Mouse (Mus musculus): ENCODE data around the gene Wfdc9. TPM values are rescaled to one million over a fixed set of nuclear protein-coding genes. Genes with fewer than 3 reads are reported as not detected.

Wfdc9 gene
- polyA plus RNA-seq, 1 experiment = not detected

DNA sequence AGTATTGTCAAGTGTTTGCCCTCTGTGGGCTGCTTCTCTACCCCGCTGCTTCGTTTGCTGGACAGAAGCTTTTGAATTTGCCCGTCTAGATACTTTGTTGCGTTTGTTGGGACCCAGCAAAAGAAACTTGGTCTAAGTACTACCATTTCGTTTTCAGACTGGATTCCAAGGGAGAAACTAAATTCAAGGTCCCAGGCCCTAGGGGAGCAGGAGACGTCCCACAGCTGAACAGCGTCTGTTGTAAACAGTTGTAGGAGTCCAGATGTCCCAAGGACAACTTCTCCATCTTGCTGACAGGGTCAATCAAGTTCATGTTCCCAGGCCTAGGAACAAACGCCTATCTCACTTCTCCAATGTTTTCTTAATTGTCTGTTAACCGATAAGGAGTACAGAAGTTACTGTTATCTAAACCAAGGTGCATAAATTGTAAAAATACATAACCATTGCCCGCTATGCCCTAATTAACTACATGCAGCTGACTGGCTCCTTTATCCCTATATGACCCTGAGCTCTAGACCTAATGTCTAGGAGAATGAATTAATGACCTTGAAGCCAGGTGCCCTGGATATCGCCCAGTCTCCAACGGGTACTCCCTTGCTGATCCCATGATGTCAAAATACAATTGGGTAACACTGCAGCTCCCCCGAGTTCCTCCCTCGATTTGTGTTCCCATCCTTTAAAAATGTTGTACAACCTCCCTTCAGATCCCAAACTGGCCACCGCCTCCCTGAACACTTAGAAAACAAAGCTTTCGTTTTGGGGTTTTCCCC is 20.7 kb upstream of the Wfdc9 start:
- no peak overlapping the region for H3K27ac ChIP-seq (ENCODE audit: insufficient read depth, low read depth, low read length)
- no peak for TF ChIP-seq POLR2A (IDR thresholded peaks at IDR 0.05; ENCODE audit: borderline replicate concordance, low read depth, low read length)
- no peak for TF ChIP-seq CTCF (IDR thresholded peaks at IDR 0.05; ENCODE audit: low read depth, low read length)
- peaks cover 26% of the 10 kb centered on the region for H3K4me1 ChIP-seq (ENCODE audit: control insufficient read depth, insufficient read depth, low read length)
- no peak overlapping the region for H3K4me3 ChIP-seq (ENCODE audit: insufficient read depth, low read length)

DNA sequence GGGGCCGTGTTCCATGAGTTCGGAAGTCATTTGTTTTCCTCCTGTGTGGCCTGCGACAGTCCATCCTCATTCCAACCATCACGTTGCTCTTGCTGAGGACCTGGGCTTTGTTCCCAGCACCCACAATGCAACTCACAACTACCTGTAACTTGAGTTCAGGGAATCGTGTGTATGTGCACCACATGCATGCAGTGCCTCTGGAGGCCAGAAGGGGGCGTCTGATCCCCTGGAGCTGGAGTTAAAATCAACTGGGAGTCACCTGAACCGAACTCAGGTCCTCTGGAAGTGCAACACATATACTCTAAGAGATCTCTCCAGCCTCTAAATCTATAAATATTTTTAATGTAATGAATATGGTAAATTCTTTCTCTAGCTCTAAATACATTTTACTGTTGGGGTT is 19.7 kb upstream of the Wfdc9 start:
- H3K4me3 ChIP-seq (ENCODE audit: insufficient read depth, low read length) = no peak overlapping the region
- H3K4me1 ChIP-seq (ENCODE audit: control insufficient read depth, insufficient read depth, low read length) = peaks cover 19% of the 10 kb centered on the region
- no peak overlapping the region for H3K27ac ChIP-seq (ENCODE audit: insufficient read depth, low read depth, low read length)
- TF ChIP-seq CTCF (IDR thresholded peaks at IDR 0.05; ENCODE audit: low read depth, low read length) (peak; percentile 10; the same call in 1 of the 2 replicates), POLR2A (IDR thresholded peaks at IDR 0.05; ENCODE audit: borderline replicate concordance, low read depth, low read length) (no peak)

DNA sequence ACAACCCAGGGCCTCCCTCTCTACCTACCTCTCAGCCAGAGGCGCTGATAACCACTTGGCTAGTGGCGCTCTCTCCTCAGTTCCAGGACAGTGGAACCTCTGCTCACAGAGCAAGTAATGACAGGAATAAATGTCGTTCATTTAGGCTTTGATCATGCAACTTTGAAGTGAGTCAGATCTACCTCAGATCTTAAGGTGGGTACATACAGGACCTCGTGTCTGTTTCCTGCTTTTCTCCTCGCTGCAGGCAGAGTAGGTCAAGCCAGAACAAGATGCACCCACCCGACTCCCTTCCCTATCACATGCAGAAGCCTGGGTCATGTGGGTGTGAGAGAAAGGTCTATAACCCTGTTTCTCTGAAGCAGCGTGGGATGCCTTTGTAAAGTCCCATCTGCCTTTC is 17.6 kb upstream of the Wfdc9 start, which contains the start of gene Wfdc11:
Gene Wfdc11, minus strand, starts transcription at position 101 of the 400 bp plus-strand sequence.
- no peak for TF ChIP-seq CTCF (IDR thresholded peaks at IDR 0.05; ENCODE audit: low read depth, low read length)
- no peak for TF ChIP-seq POLR2A (IDR thresholded peaks at IDR 0.05; ENCODE audit: borderline replicate concordance, low read depth, low read length)
- H3K4me3 ChIP-seq (ENCODE audit: insufficient read depth, low read length) = no peak within 1 kb of the TSS
- peaks cover 11% of the 10 kb centered on the region for H3K4me1 ChIP-seq (ENCODE audit: control insufficient read depth, insufficient read depth, low read length)
- no peak within 1 kb of the TSS for H3K27ac ChIP-seq (ENCODE audit: insufficient read depth, low read depth, low read length)

DNA sequence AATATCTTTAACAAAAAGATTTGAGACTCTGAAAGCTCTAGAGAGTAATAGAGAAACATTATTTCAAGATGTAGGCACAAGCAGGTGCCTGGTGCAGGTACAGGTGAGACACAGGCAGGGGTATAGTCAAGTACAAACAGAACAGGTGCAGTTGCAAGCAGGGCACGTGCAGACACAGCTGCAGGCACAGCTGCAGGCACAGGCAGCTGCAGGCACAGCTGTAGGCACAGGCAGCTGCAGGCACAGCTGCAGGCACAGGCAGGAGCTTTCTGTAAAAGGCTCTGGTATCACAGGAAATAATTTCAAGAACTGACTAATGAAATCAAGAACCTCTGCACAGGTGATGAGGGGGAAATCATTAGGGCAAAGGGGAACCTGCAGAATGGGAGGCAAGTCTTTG is 14.6 kb upstream of the Wfdc9 start:
- no peak overlapping the region for H3K27ac ChIP-seq (ENCODE audit: insufficient read depth, low read depth, low read length)
- H3K4me1 ChIP-seq (ENCODE audit: control insufficient read depth, insufficient read depth, low read length) = peaks cover 5% of the 10 kb centered on the region
- H3K4me3 ChIP-seq (ENCODE audit: insufficient read depth, low read length) = no peak overlapping the region
- TF ChIP-seq CTCF (IDR thresholded peaks at IDR 0.05; ENCODE audit: low read depth, low read length) (no peak), POLR2A (IDR thresholded peaks at IDR 0.05; ENCODE audit: borderline replicate concordance, low read depth, low read length) (no peak)

DNA sequence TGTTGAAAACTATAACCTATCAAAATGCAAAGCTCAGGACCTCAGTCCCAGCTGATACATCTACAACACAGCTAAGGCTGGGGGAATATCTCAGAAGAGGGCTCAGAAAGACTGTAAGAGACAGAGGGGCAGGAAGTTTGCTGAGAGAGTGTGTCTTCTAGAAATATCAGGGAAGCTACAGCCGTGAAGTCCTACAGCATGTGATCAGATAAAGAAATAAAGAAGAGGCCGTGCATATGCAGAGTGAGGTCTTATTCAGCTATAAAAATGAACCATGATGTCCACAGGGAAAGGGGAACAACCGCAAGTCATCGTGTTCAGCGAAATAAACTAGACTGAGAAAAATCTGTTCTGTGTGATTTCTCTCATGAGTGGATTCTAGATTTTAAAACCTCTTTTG is 13.9 kb upstream of the Wfdc9 start:
- TF ChIP-seq CTCF (IDR thresholded peaks at IDR 0.05; ENCODE audit: low read depth, low read length) (no peak), POLR2A (IDR thresholded peaks at IDR 0.05; ENCODE audit: borderline replicate concordance, low read depth, low read length) (no peak)
- H3K4me3 ChIP-seq (ENCODE audit: insufficient read depth, low read length) = no peak overlapping the region
- H3K27ac ChIP-seq (ENCODE audit: insufficient read depth, low read depth, low read length) = no peak overlapping the region
- peaks cover 5% of the 10 kb centered on the region for H3K4me1 ChIP-seq (ENCODE audit: control insufficient read depth, insufficient read depth, low read length)

DNA sequence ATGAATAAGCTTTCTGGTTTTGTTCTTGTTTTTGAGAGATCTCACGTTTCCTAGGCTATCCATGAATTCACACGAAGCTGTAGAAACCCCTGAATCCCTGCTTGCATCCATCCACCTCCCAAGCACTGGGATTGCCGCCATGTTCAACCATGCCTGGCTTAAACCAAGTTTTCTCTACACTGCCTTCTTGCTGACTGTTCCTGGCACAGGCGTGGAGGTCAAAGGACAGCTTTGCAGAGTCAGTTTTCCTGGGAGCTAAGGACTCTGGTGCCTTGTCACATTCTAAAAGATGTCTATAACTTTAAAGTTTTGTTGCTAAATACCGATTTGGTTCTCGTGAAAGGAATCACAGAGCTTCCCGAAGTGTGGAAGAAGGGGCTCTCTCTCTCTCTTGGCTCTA is 8.5 kb upstream of the Wfdc9 start:
- TF ChIP-seq POLR2A (IDR thresholded peaks at IDR 0.05; ENCODE audit: borderline replicate concordance, low read depth, low read length) = no peak
- no peak for TF ChIP-seq CTCF (IDR thresholded peaks at IDR 0.05; ENCODE audit: low read depth, low read length)
- no peaks in the 10 kb centered on the region for H3K4me1 ChIP-seq (ENCODE audit: control insufficient read depth, insufficient read depth, low read length)
- H3K27ac ChIP-seq (ENCODE audit: insufficient read depth, low read depth, low read length) = no peak overlapping the region
- H3K4me3 ChIP-seq (ENCODE audit: insufficient read depth, low read length) = no peak overlapping the region

DNA sequence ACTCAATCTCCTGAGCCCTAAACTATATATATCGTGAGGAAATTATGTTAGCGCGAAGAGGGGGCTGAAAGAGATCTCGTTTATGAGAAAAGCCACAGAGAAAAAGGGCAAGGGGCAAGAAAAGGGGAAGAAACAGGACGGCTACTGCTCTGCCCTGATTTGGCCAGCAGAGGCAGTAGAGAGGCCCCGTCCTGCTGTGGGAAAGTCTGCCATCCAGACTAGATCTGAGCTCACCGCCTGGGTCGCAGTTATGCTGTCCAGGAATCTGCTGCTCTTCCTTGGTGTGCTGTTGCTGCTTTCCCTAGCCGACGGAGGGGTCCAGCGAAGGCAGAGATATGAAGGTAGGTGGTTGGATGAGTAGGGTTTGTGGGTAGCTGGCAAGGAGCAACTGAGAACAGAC is 525 bp downstream of the Wfdc9 start, which contains the start of gene Wfdc10:
Gene Wfdc10, plus strand, starts transcription at position 189 of the 400 bp plus-strand sequence.
- Histone ChIP-seq H3K27ac (ENCODE audit: insufficient read depth, low read depth, low read length) (no peak within 1 kb of the TSS), H3K4me3 (ENCODE audit: insufficient read depth, low read length) (no peak within 1 kb of the TSS), H3K4me1 (ENCODE audit: control insufficient read depth, insufficient read depth, low read length) (peaks cover 3% of the 10 kb centered on the region; the same call in 1 of the 2 replicates)
- TF ChIP-seq CTCF (IDR thresholded peaks at IDR 0.05; ENCODE audit: low read depth, low read length) (peak; percentile 67), POLR2A (IDR thresholded peaks at IDR 0.05; ENCODE audit: borderline replicate concordance, low read depth, low read length) (no peak)

DNA sequence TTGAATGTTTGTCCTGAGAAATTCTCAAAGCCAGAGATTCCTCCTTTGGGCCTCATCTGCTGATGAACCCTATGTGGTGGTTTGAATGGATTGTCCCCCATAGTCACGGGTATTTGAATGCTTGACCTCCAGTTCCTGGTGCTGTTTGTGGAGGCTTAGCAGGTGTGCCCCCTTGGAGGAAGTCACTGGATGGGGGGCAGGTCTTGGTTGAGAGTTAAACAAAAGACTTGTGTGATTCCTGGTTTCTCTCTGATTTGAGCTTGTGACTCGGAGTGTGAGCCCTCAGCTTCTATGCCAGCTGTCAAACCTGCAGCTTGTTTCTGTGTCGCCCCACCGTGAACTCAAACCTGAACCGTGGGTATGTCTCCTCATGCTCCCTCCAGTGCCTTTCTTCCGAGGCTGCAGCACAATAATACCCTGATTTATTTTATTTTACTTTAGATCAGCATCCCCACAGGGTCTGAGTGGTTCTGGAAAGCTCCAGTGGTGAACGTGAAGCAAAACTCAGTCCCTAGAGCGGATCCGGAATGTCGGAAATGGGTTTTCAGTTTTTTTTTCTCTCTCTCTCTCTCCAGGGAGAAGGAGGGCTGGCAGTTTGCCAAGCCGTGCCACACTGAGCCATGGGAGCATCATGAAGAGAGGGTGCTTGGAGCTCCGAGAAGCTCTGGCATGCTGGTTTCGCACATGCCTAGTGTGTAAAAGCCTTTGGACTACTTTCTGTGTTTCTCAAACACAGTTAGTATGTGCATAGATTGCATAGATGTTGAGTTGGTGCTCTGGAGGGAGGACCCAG is 14.3 kb downstream of the Wfdc9 start:
- Histone ChIP-seq H3K27ac (ENCODE audit: insufficient read depth, low read depth, low read length) (no peak overlapping the region), H3K4me3 (ENCODE audit: insufficient read depth, low read length) (no peak overlapping the region), H3K4me1 (ENCODE audit: control insufficient read depth, insufficient read depth, low read length) (peaks cover 28% of the 10 kb centered on the region)
- TF ChIP-seq POLR2A (IDR thresholded peaks at IDR 0.05; ENCODE audit: borderline replicate concordance, low read depth, low read length) (no peak), CTCF (IDR thresholded peaks at IDR 0.05; ENCODE audit: low read depth, low read length) (no peak)

DNA sequence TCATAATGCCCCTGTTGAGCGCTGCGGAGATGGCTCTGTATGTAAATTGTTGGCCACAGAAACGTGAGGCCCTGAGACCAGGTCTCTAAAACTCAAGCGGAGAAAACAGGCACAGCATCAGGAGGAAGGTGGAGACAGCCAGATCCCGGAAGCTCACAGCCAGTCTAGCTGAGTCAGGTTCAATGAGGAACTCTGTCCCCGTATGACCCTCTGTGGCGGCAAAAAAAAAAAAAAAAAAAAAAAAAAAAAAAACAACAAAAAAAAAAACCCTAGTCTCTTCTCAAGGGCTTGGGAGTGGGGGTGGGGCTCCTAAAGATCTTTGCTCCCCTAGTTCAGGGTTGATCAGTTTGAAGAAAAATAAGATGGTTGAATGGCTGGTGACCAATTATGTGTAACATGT is 15.3 kb downstream of the Wfdc9 start:
- Histone ChIP-seq H3K4me1 (ENCODE audit: control insufficient read depth, insufficient read depth, low read length) (peaks cover 28% of the 10 kb centered on the region), H3K27ac (ENCODE audit: insufficient read depth, low read depth, low read length) (peak overlapping the region; percentile 59), H3K4me3 (ENCODE audit: insufficient read depth, low read length) (no peak overlapping the region)
- TF ChIP-seq CTCF (IDR thresholded peaks at IDR 0.05; ENCODE audit: low read depth, low read length) (no peak), POLR2A (IDR thresholded peaks at IDR 0.05; ENCODE audit: borderline replicate concordance, low read depth, low read length) (no peak)

DNA sequence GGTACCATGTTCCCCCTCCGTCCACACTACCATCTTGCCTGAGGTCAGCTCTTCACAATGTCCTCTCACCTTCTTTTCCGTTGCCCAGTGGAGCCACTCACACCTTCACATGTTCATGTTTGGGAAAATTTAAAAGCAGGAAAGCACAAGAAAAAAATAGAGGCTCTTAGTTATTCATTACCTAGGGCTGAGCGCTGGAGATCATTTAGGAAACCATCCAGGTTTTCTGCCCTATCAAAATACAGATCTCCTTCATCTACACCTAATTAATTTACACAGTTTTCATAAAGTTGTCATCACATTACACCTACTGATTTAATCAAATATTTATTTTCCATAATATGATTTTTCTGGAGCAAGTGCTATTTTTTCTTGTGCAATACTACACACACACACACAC is 17.7 kb downstream of the Wfdc9 start, which contains the start of gene Wfdc16:
Gene Wfdc16, minus strand, starts transcription at position 101 of the 400 bp plus-strand sequence.
- TF ChIP-seq CTCF (IDR thresholded peaks at IDR 0.05; ENCODE audit: low read depth, low read length) (no peak), POLR2A (IDR thresholded peaks at IDR 0.05; ENCODE audit: borderline replicate concordance, low read depth, low read length) (no peak)
- Histone ChIP-seq H3K4me1 (ENCODE audit: control insufficient read depth, insufficient read depth, low read length) (peaks cover 28% of the 10 kb centered on the region), H3K4me3 (ENCODE audit: insufficient read depth, low read length) (no peak within 1 kb of the TSS)

More for the DNA sequence above, 17.7 kb downstream of the Wfdc9 start, which contains the start of gene Wfdc16:
- no peak within 1 kb of the TSS for H3K27ac ChIP-seq (ENCODE audit: insufficient read depth, low read depth, low read length)

Data from bone marrow macrophage, adult 2 months (primary cell).